In the genomic region with DNA sequence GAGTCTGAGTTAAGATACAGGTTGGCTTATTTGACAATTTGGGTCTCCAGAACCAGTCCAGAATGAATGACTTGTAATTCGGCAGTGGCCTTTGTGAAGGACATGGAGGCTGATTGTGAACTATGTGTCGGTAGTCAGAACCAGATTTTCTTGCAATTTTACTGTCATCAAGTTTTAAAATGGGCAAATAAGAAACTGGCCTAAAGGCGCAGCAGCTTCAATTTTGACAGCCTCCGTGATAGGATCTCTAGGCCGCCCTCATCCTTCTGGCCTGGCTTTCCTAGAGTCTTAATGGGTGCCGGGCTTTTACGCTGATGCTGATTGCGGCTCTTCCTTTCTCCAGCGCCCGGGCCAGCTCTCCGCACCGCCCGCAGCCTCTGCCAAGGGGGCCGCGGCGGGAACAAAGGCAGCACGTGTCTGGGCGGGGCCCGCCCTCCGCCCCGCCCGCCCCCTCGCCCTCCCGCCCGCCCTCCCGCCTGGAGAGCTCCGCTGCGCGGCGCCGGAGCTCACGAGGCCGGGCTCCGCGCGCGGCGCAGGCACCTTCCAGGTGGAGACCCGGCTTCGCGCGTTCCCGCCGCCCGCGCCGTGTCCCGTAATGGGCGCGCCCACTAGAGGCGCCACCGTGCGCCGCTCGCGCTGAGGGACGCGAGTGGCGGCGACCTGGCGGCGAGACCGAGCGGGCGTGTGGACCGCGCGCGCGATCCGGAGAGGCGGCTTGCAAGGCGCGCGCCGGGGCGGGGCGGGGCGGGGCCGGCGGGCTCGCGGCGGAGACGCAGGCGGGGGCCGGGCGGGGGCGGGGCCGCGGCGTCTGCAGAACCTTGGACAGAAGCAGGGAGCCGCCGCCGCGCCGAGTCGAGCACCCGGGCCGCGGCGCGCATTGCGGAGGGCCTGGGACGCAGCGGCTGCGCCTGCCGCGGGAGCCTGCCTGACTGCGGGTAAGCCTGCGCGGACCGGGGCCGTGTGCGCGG, we compare ENCODE assay signal across 8 mouse cellular contexts. TPM values are rescaled to one million over a fixed set of nuclear protein-coding genes. Genes with fewer than 3 reads are reported as not detected.
DNase-seq lines count a peak whose midpoint lies in the region; ATAC-seq and TF ChIP-seq lines count a peak whose summit lies in the region.

TSS of gene Cdk5r1 (plus strand) at position 802 of the 968 bp plus-strand sequence.

- H3K4me2 ChIP-seq in forebrain, embryonic 15.5 days (replicated peaks), result peak within 1 kb of the TSS; percentile 92

- H3K4me3 ChIP-seq in forebrain, embryonic 15.5 days, result peak within 1 kb of the TSS; percentile 59
- peak within 1 kb of the TSS; percentile 79 for H3K4me3 ChIP-seq in lung, adult 2 months (replicated peaks; ENCODE audit: extremely low read depth, low read depth, low read length)

- H3K9ac ChIP-seq in forebrain, embryonic 15.5 days (replicated peaks), result peak within 1 kb of the TSS; percentile 80

- H3K36me3 ChIP-seq in forebrain, embryonic 15.5 days, result peaks cover 15% of the 10 kb centered on the region

- peak within 1 kb of the TSS; percentile 97 for H3K27ac ChIP-seq in forebrain, embryonic 15.5 days (replicated peaks)

- intact Hi-C loops in heart, postnatal 25 days (cut with DNase I), result loop anchor here (1.0 to 5.0 kb wide), 3 partner anchors 46 to 194 kb away; no protein-coding TSS in a partner anchor

- peaks cover 36% of the 10 kb centered on the region for H3K4me1 ChIP-seq in forebrain, embryonic 15.5 days
- H3K4me1 ChIP-seq in lung, adult 2 months (ENCODE audit: control insufficient read depth, insufficient read depth, low read length), result peaks cover 8% of the 10 kb centered on the region

- no peaks in the 10 kb centered on the region for H3K27me3 ChIP-seq in forebrain, embryonic 15.5 days

- no peaks in the 10 kb centered on the region for H3K9me3 ChIP-seq in forebrain, embryonic 15.5 days

- 1% methylated on average over 88 of the region's 116 CpGs for WGBS in forebrain, embryonic 15.5 days
- 1% methylated on average over 82 of the region's 116 CpGs for WGBS in lung, adult 2 months

- DNase-seq in MEL-GATA-1-ER (ENCODE audit: extremely low read depth, low read depth), result peak; percentile 25
- peak; percentile 96 for DNase-seq in cerebellum, adult 11-12 months
- DNase-seq in heart, postnatal 25 days (ENCODE audit: low spot score), result peak; percentile 73
- peak; percentile 87 to 93 for DNase-seq in layer of hippocampus, adult 18-20 months (ENCODE audit: low spot score in 2 of 2)
- peak; percentile 83 for DNase-seq in lung, adult 2 months
- DNase-seq in testis, postnatal 14 days (ENCODE audit: low spot score), result peak; percentile 84

- no peak for TF ChIP-seq CTCF in lung, adult 2 months (IDR thresholded peaks at IDR 0.05; ENCODE audit: insufficient read depth, low read length)

- peak; percentile 89 for ATAC-seq in forebrain, embryonic 15.5 days (replicated peaks)
- peak; percentile 66 for ATAC-seq in neutrophil, adult 5-6 weeks (ENCODE audit: extremely low read depth, insufficient number of reproducible peaks, low FRiP score, poor library complexity, severe bottlenecking)

- no peak for TF ChIP-seq POLR2A in lung, adult 2 months (IDR thresholded peaks at IDR 0.05; ENCODE audit: borderline replicate concordance, extremely low read depth, low read depth, low read length)

RNA-seq across cellular contexts. Expression of gene Cdk5r1, which starts in this region (rescaled TPM):
- 105 and 120 TPM in 2 replicates for polyA plus RNA-seq in forebrain, embryonic 15.5 days (2015; fragmentation: Nextera tagmentation; extraction: Ambion mirVana)
- total RNA-seq in heart, postnatal 25 days (2021), result 1 to 10 TPM; 1.7 to 2.4 TPM
- 100 to 1,000 TPM; 228 to 244 TPM for total RNA-seq in layer of hippocampus, adult 18-20 months (2021)
- 1.2 and 1.5 TPM in 2 replicates for polyA plus RNA-seq in lung, adult 2 months (2012; rRNA removed)
- total RNA-seq in neutrophil, adult 5-6 weeks (2017), result 4.3 and 5.8 TPM in 2 replicates

Comparison
In these comparisons a context has a peak if more than half of its experiments do, and no peak if none do; other contexts are left out.
1. Peak in every context shown above with its lines: DNase-seq, ATAC-seq, H3K4me3 ChIP-seq and H3K27ac ChIP-seq.
2. RNA of gene Cdk5r1 (total RNA-seq): 228 to 244 TPM in layer of hippocampus, adult 18-20 months; 4.3 to 5.8 TPM in neutrophil, adult 5-6 weeks and 1.7 to 2.4 TPM in heart, postnatal 25 days; every median in the first group is over 10 times any median in the second.
3. RNA of gene Cdk5r1 (polyA plus RNA-seq): 105 to 120 TPM in forebrain, embryonic 15.5 days; 1.2 to 1.5 TPM in lung, adult 2 months; every median in the first group is over 10 times any median in the second.
4. DNase-seq: peak in every context shown above with its lines; median percentile 96 in cerebellum, adult 11-12 months; 90 in layer of hippocampus, adult 18-20 months; 84 in testis, postnatal 14 days; 83 in lung, adult 2 months; 73 in heart, postnatal 25 days; 25 in MEL-GATA-1-ER.